Mouse (Mus musculus) small intestine, adult 2 months (tissue): Measurements from ENCODE around the gene Hmgcr.

Source experiments
- CTCF ChIP-seq: fragments of 200-500 bp; IDR thresholded peaks from 2 replicates; pipeline ENCODE4 v1.5.1; 2012; ENCODE audit warnings: low read depth, mild to moderate bottlenecking, control low read depth, inconsistent platforms, low read length, moderate library complexity, mixed read lengths; ENCODE audit not compliant: insufficient replicate concordance, insufficient read length; ENCODE audit errors: extremely low read depth
- POLR2A ChIP-seq: fragments of 200-500 bp; IDR thresholded peaks from 2 replicates; pipeline ENCODE4 v1.6.1; 2012; ENCODE audit warnings: low read depth, mild to moderate bottlenecking, control low read depth, inconsistent platforms, low read length, moderate library complexity

- TF ChIP-seq POLR2A (no peak), CTCF (no peak)
Observed at GRCm38 (mm10) chr13:96716311-96716710, 45.6 kb upstream of the Hmgcr start.
